In genomic region chr8:86820756-86821201, GRCm38 (mm10) we compare ENCODE assay signal across 8 mouse cellular contexts.
A peak's percentile ranks its signal among the peaks of the same experiment; 100 is the strongest.
DNase-seq lines count a peak whose midpoint lies in the region; ATAC-seq and TF ChIP-seq lines count a peak whose summit lies in the region.

No protein-coding gene starts in this region.

- DNase-seq in forebrain, postnatal 0 days, result peak; percentile 21
- peak; percentile 70 for DNase-seq in A20 (ENCODE audit: low read depth, low spot score)
- DNase-seq in adrenal gland, postnatal 10 days, result peak; percentile 68
- DNase-seq in kidney, postnatal 36 days, result peak; percentile 29 to 79
- peak; percentile 30 for DNase-seq in yolk sac, embryonic 10.5 days (ENCODE audit: low spot score)

- no peak overlapping the region for H3K27ac ChIP-seq in forebrain, postnatal 0 days (ENCODE audit: low read depth, low read length)
- no peak overlapping the region for H3K27ac ChIP-seq in forebrain, embryonic 13.5 days

- H3K9me3 ChIP-seq in forebrain, postnatal 0 days (ENCODE audit: low read length), result no peaks in the 10 kb centered on the region
- no peaks in the 10 kb centered on the region for H3K9me3 ChIP-seq in forebrain, embryonic 13.5 days (replicated peaks)
- H3K9me3 ChIP-seq in megakaryocyte, embryonic 14.5 days, result 0 out of 2 replicates have a peak, but pooled peaks cover 3% of the 10 kb centered on the region

- peak; percentile 67 for TF ChIP-seq CTCF in forebrain, postnatal 0 days (IDR thresholded peaks at IDR 0.05; ENCODE audit: low read depth)

- no peaks in the 10 kb centered on the region for H3K4me1 ChIP-seq in forebrain, postnatal 0 days (ENCODE audit: insufficient read depth)
- H3K4me1 ChIP-seq in forebrain, embryonic 13.5 days, result 0 out of 2 replicates have a peak, but pooled peaks cover 3% of the 10 kb centered on the region
- H3K4me1 ChIP-seq in megakaryocyte, embryonic 14.5 days, result peaks cover 30% of the 10 kb centered on the region

- H3K9ac ChIP-seq in forebrain, postnatal 0 days, result no peak overlapping the region
- no peak overlapping the region for H3K9ac ChIP-seq in forebrain, embryonic 13.5 days

- no peak overlapping the region for H3K4me3 ChIP-seq in forebrain, postnatal 0 days (ENCODE audit: low read depth, low read length)
- H3K4me3 ChIP-seq in forebrain, embryonic 13.5 days, result no peak overlapping the region
- H3K4me3 ChIP-seq in megakaryocyte, embryonic 14.5 days (replicated peaks), result peak overlapping the region; percentile 38

- ATAC-seq in forebrain, postnatal 0 days, result no peak
- no peak for ATAC-seq in forebrain, embryonic 13.5 days
- peak; percentile 98 for ATAC-seq in granulocyte monocyte progenitor cell, adult 5-6 weeks (replicated peaks; ENCODE audit: poor library complexity, severe bottlenecking)

- WGBS in forebrain, postnatal 0 days, result 14% methylated on average over 3 of the region's 3 CpGs
- WGBS in forebrain, embryonic 13.5 days, result 15% methylated on average over 3 of the region's 3 CpGs

- H3K36me3 ChIP-seq in forebrain, postnatal 0 days (ENCODE audit: insufficient read depth), result no peaks in the 10 kb centered on the region
- H3K36me3 ChIP-seq in forebrain, embryonic 13.5 days (ENCODE audit: poor library complexity, severe bottlenecking), result no peaks in the 10 kb centered on the region
- no peaks in the 10 kb centered on the region for H3K36me3 ChIP-seq in megakaryocyte, embryonic 14.5 days (replicated peaks; ENCODE audit: low read length)

- no peaks in the 10 kb centered on the region for H3K27me3 ChIP-seq in forebrain, postnatal 0 days (ENCODE audit: insufficient read depth, low read length)
- no peaks in the 10 kb centered on the region for H3K27me3 ChIP-seq in forebrain, embryonic 13.5 days
- H3K27me3 ChIP-seq in megakaryocyte, embryonic 14.5 days (replicated peaks), result no peaks in the 10 kb centered on the region

- no peak overlapping the region for H3K4me2 ChIP-seq in forebrain, postnatal 0 days (ENCODE audit: low read depth)
- no peak overlapping the region for H3K4me2 ChIP-seq in forebrain, embryonic 13.5 days
